Mouse (Mus musculus) hindbrain, postnatal 0 days (tissue): ENCODE results near the gene Vcl. TPM values are rescaled to one million over a fixed set of nuclear protein-coding genes. Genes with fewer than 3 reads are reported as not detected.

Experiments used
- ATAC-seq: fragments of 200-750 bp; cut with Nextera tagmentation; 2 replicates; pipeline ENCODE4 v1.8.0; 2017; ENCODE audit warnings: mild to moderate bottlenecking, moderate TSS enrichment, moderate library complexity
- DNase-seq: peaks from one replicate; pipeline ENCODE4 v3.0.0-alpha.2; 2015; ENCODE audit warnings: low spot score
- H3K27ac ChIP-seq: fragments of 300-500 bp; sonication (generic); 2 replicates; pipeline ENCODE4 v1.5.1; 2014; ENCODE audit warnings: mild to moderate bottlenecking
- H3K27me3 ChIP-seq: fragments of 300-500 bp; sonication (generic); 2 replicates; pipeline ENCODE4 v1.6.1; 2014; ENCODE audit warnings: low read length, mixed read lengths; ENCODE audit not compliant: insufficient read depth
- H3K36me3 ChIP-seq: fragments of 300-500 bp; sonication (generic); 2 replicates; pipeline ENCODE4 v1.6.1; 2014; ENCODE audit warnings: low read length, mixed read lengths; ENCODE audit not compliant: insufficient read depth
- H3K4me1 ChIP-seq: fragments of 300-500 bp; sonication (generic); 2 replicates; pipeline ENCODE4 v1.6.1; 2014; ENCODE audit warnings: antibody characterized with exemption, low read length, mixed read lengths; ENCODE audit not compliant: insufficient read depth
- H3K4me2 ChIP-seq: fragments of 300-500 bp; sonication (generic); 2 replicates; pipeline ENCODE4 v1.6.1; 2014; ENCODE audit warnings: low read depth, mild to moderate bottlenecking, low read length, moderate library complexity, mixed read lengths
- H3K4me3 ChIP-seq: fragments of 300-500 bp; sonication (generic); 2 replicates; pipeline ENCODE4 v1.5.1; 2014; ENCODE audit warnings: low read length
- H3K9ac ChIP-seq: fragments of 300-500 bp; sonication (generic); replicated peaks from 2 replicates; pipeline ENCODE4 v1.6.1; 2014; ENCODE audit warnings: mild to moderate bottlenecking, low read length, moderate library complexity, mixed read lengths
- H3K9me3 ChIP-seq: fragments of 300-500 bp; sonication (generic); 2 replicates; pipeline ENCODE4 v1.6.1; 2016; ENCODE audit warnings: low read length, mixed read lengths
- CTCF ChIP-seq: IDR thresholded peaks from 2 replicates; pipeline ENCODE4 v1.5.1; 2016; ENCODE audit warnings: antibody characterized with exemption, control low read depth, low read depth
- WGBS: fragments of 180-500 bp; shearing (Covaris S2); extraction: QIAGEN DNeasy Blood & Tissue Kit; methylation state at CpG from one replicate; pipeline ENCODE4 v1.1.7; 2014; 5-methylcytosine and 5-hydroxymethylcytosine counted together
- polyA plus RNA-seq: library from polyadenylated mRNA; unstranded; fragments of >200 nt; fragmentation: Nextera tagmentation; extraction: Ambion mirVana; gene quantifications from 2 replicates; pipeline ENCODE4 v1.2.1, GENCODE M21; 2015
- total RNA-seq: library from RNA; depleted of rRNA; stranded (reverse); fragments of >200 nt; gene quantifications from 2 replicates; pipeline ENCODE4 v1.2.3, GENCODE M21; 2014

The Vcl gene
- total and polyA plus RNA-seq, 2 experiments from 2014 or later: 10.4 to 24.3 TPM

GRCm38 (mm10) chr14:20924071-20924789, 5.0 kb upstream of the Vcl start:
- no peaks in the 10 kb centered on the region for H3K27me3 ChIP-seq
- DNase-seq: no peak
- H3K4me3 ChIP-seq: no peak overlapping the region
- H3K9ac ChIP-seq: no peak overlapping the region
- no peak overlapping the region for H3K27ac ChIP-seq
- no peak overlapping the region for H3K4me2 ChIP-seq
- H3K9me3 ChIP-seq: no peaks in the 10 kb centered on the region
- TF ChIP-seq CTCF: no peak
- ATAC-seq: no peak
- 89% methylated on average over 5 of the region's 5 CpGs for WGBS
- H3K4me1 ChIP-seq: no peaks in the 10 kb centered on the region
- no peaks in the 10 kb centered on the region for H3K36me3 ChIP-seq

- Histone ChIP-seq H3K27me3 (no peaks in the 10 kb centered on the region), H3K4me1 (no peaks in the 10 kb centered on the region), H3K9me3 (no peaks in the 10 kb centered on the region), H3K9ac (no peak overlapping the region), H3K27ac (no peak overlapping the region), H3K4me3 (no peak overlapping the region), H3K36me3 (no peaks in the 10 kb centered on the region), H3K4me2 (no peak overlapping the region)
- ATAC-seq: no peak
- no peak for DNase-seq
- 90% methylated on average over 4 of the region's 4 CpGs for WGBS
- TF ChIP-seq CTCF: no peak
Measured at GRCm38 (mm10) chr14:20927470-20928307, 1.5 kb upstream of the Vcl start.

- 22% methylated on average over 4 of the region's 4 CpGs for WGBS
- TF ChIP-seq CTCF: no peak
- Histone ChIP-seq H3K4me3 (peak overlapping the region; percentile 93), H3K4me2 (peak overlapping the region; percentile 80), H3K9ac (no peak overlapping the region), H3K27ac (peak overlapping the region; percentile 83; the same call in 1 of the 2 replicates), H3K27me3 (no peaks in the 10 kb centered on the region), H3K9me3 (no peaks in the 10 kb centered on the region), H3K4me1 (no peaks in the 10 kb centered on the region), H3K36me3 (no peaks in the 10 kb centered on the region)
- ATAC-seq (no peak), DNase-seq (no peak)
Measured at GRCm38 (mm10) chr14:20928308-20928685, 901 bp upstream of the Vcl start.

GRCm38 (mm10) chr14:20929814-20930434, 726 bp downstream of the Vcl start:
- Histone ChIP-seq H3K4me1 (no peaks in the 10 kb centered on the region), H3K27me3 (no peaks in the 10 kb centered on the region), H3K27ac (peak overlapping the region; percentile 83), H3K9ac (peak overlapping the region; percentile 81), H3K36me3 (no peaks in the 10 kb centered on the region), H3K4me3 (peak overlapping the region; percentile 93), H3K9me3 (no peaks in the 10 kb centered on the region), H3K4me2 (peak overlapping the region; percentile 80)
- DNase-seq (peak; percentile 19), ATAC-seq (no peak)
- under 1% methylated on average over 19 of the region's 19 CpGs for WGBS
- TF ChIP-seq CTCF: no peak

- ATAC-seq (no peak), DNase-seq (no peak)
- Histone ChIP-seq H3K9me3 (no peaks in the 10 kb centered on the region), H3K36me3 (no peaks in the 10 kb centered on the region), H3K4me1 (no peaks in the 10 kb centered on the region), H3K4me2 (peak overlapping the region; percentile 80), H3K9ac (peak overlapping the region; percentile 81), H3K27ac (no peak overlapping the region), H3K4me3 (peak overlapping the region; percentile 93), H3K27me3 (no peaks in the 10 kb centered on the region)
- TF ChIP-seq CTCF: no peak
- 37% methylated on average over 8 of the region's 8 CpGs for WGBS
Measured at GRCm38 (mm10) chr14:20930481-20931391, 1.5 kb downstream of the Vcl start.

- Histone ChIP-seq H3K27me3 (no peaks in the 10 kb centered on the region), H3K4me3 (no peak overlapping the region), H3K36me3 (no peaks in the 10 kb centered on the region), H3K9ac (no peak overlapping the region), H3K4me2 (no peak overlapping the region), H3K27ac (no peak overlapping the region), H3K9me3 (no peaks in the 10 kb centered on the region), H3K4me1 (no peaks in the 10 kb centered on the region)
- TF ChIP-seq CTCF: no peak
- WGBS: 72% methylated on average over 2 of the region's 2 CpGs
- DNase-seq: no peak
- no peak for ATAC-seq
Measured at GRCm38 (mm10) chr14:20938424-20938823, 9.2 kb downstream of the Vcl start.
